Mouse (Mus musculus) macrophage (primary cell): ENCODE measurements around the gene Riox1. TPM values are rescaled to one million over a fixed set of nuclear protein-coding genes. Genes with fewer than 3 reads are reported as not detected.

ENCODE experiments used
- H3K27ac ChIP-seq: fragments of 350-480 bp; formaldehyde crosslinking; 2 replicates; pipeline ENCODE4 v1.9.0; 2021
- H3K36me3 ChIP-seq: fragments of 350-480 bp; formaldehyde crosslinking; 2 replicates; pipeline ENCODE4 v1.9.0; 2021; ENCODE audit errors: inconsistent target
- H3K4me3 ChIP-seq: fragments of 350-480 bp; formaldehyde crosslinking; 2 replicates; pipeline ENCODE4 v1.9.0; 2021; ENCODE audit errors: inconsistent target
- H3K79me2 ChIP-seq: fragments of 350-480 bp; formaldehyde crosslinking; 2 replicates; pipeline ENCODE4 v1.9.0; 2021; ENCODE audit errors: inconsistent target
- WGBS: methylation state at CpG from one replicate; pipeline ENCODE4 v1.1.7; 2026; ENCODE audit warnings: inconsistent platforms; ENCODE audit not compliant: missing documents; 5-methylcytosine and 5-hydroxymethylcytosine counted together
- polyA plus RNA-seq: library from polyadenylated mRNA; stranded (reverse); fragments of 250-400 nt; gene quantifications from 3 replicates; pipeline ENCODE4 v1.2.4, GENCODE M21; 2018; ENCODE audit warnings: inconsistent platforms
- total RNA-seq, 78 experiments: library from RNA; depleted of rRNA; stranded (reverse); fragments of 250-400 nt; gene quantifications; 1 replicate in 9 of 78; 2 replicates in 24 of 78; 3 replicates in 43 of 78; 4 replicates in 2 of 78; pipeline ENCODE4 v1.2.4; 2018; ENCODE audit warnings: inconsistent platforms in 56 of 78

The Riox1 gene
- 1 to 10 TPM in 24 of 26 experiments, under 1 TPM in 2; 0.74 to 8.4 (median 2.9) TPM for total RNA-seq (2018; cell fraction: chromatin; rRNA removed)
- 10 to 100 TPM in 5 of 26 experiments, 1 to 10 TPM in 21; 3.9 to 13.8 (median 7.9) TPM for total RNA-seq (2018; cell fraction: cytosol; rRNA removed)
- total RNA-seq (2018; cell fraction: nucleus; rRNA removed): 10 to 100 TPM in 4 of 26 experiments, 1 to 10 TPM in 22; 3.1 to 15.2 (median 6.0) TPM
- polyA plus RNA-seq: 3.4 to 15.2 TPM (median 7.3 TPM) in 3 replicates

GRCm38 (mm10) chr12:83950493-83950839, at the start of gene Riox1:
Riox1 (plus strand) TSS chr12:83950608.
- Histone ChIP-seq H3K27ac (peak within 1 kb of the TSS; percentile 88), H3K36me3 (no peaks in the 10 kb centered on the region), H3K79me2 (peaks cover 40% of the 10 kb centered on the region), H3K4me3 (peak within 1 kb of the TSS; percentile 52)
- under 1% methylated on average over 21 of the region's 37 CpGs for WGBS

DNA sequence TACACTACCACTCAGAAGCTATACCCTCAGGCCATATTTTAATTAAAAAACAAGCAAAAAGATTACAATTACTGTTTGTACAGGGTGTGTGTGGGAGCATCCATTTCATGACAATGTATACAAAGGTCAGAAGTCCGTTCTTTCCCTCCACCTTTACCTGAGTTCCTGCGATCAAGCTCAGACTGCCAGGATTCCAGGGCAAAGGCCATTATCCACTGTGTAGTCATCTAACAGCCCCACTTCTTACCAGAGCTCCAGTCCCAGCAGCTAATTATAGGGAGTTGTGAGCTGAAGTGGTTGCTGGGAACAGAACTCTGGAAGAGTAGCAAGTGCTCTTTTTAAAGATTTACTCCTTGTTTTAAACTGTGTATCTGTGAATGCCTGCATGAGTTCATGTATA, 40.0 kb upstream of the Riox1 start:
- H3K27ac ChIP-seq: no peak overlapping the region
- H3K4me3 ChIP-seq: no peak overlapping the region
- H3K79me2 ChIP-seq: peaks cover 100% of the 10 kb centered on the region
- 86% methylated on average over 2 of the region's 2 CpGs for WGBS
- H3K36me3 ChIP-seq: no peaks in the 10 kb centered on the region

GRCm38 (mm10) chr12:83914202-83914740, 36.1 kb upstream of the Riox1 start:
- no peaks in the 10 kb centered on the region for H3K36me3 ChIP-seq
- H3K79me2 ChIP-seq: peaks cover 100% of the 10 kb centered on the region
- WGBS: 84% methylated on average over 4 of the region's 4 CpGs
- H3K27ac ChIP-seq: no peak overlapping the region
- no peak overlapping the region for H3K4me3 ChIP-seq

DNA sequence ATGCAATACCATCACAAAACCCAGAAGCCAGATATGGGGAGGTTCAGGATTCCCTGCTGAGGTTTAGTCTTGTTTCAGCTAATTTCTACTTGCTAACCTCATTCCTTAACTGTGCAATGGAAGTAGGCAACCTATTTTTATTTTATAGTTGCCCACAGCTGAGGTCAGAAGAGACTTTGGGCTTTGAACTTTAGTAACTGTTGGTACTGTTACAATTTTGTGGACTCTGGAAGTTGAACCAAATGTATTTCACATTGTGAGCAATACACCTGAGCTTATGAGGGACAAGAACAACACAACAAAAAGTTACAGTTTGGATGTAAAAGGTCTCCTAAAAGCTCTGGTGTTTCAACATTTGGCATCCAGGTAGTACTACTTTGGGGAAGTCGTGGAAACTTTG, 35.6 kb upstream of the Riox1 start:
- peaks cover 100% of the 10 kb centered on the region for H3K79me2 ChIP-seq
- WGBS: 53% methylated on average over 1 of the region's 1 CpGs
- no peaks in the 10 kb centered on the region for H3K36me3 ChIP-seq
- H3K4me3 ChIP-seq: no peak overlapping the region
- H3K27ac ChIP-seq: no peak overlapping the region

DNA sequence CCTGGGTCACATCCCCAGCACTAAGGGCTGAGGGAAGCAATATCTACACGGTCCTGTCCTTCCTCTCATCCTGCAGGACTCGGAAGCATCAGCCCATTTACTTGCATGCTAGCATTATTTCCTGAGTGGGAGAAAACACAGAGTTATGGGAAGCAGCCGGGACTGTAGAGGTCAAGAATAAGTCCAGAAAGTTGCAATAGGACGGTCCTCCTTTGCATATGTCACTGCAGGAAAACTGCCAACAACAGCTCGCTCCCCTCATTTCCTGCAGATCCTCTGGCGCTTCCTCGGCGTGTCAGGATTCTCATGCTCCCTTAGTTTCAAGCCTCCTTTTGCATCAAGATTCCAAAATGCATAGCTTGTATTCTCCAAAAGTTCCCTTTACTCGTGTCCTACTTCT, 33.5 kb upstream of the Riox1 start:
- no peak overlapping the region for H3K27ac ChIP-seq
- H3K79me2 ChIP-seq: peaks cover 95% of the 10 kb centered on the region
- no peaks in the 10 kb centered on the region for H3K36me3 ChIP-seq
- no peak overlapping the region for H3K4me3 ChIP-seq
- 91% methylated on average over 9 of the region's 9 CpGs for WGBS

DNA sequence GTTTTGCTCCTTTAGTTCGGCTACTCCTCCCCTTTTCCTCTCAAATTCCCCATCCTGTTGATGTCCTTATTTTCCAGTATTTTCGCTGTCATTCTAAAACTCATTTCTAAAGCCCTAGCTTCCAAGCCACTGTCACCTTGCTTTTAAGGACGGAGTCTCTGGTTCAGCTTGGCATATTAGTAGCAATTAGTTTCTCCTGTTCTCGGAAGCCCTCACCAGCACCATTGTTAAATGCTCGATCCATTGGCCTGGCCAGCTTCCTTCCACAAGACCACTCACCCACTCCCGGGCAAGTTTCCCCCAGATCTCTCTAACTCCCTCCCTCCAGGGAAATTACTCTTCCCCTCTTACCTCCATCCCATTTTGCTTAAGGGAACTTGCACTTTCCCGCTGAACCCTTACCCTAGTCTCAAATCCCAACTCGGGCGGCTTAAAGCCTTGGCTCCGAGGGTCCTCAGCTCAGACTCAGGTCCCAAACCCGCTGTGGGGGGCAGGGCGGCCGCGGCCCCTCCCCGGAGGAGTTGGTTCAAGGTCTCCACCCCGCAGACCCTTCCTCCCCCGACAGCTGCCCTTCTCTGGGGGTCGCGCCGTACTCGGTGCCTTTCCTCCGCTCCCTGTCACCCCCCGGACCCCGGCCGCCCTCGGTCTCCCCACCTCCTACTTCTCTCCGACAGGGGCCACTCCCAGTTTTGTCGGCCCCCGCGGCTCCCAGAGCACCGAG, 29.5 kb upstream of the Riox1 start:
- WGBS: 8% methylated on average over 31 of the region's 31 CpGs
- H3K79me2 ChIP-seq: peaks cover 55% of the 10 kb centered on the region
- H3K4me3 ChIP-seq: peak overlapping the region; percentile 67
- peak overlapping the region; percentile 12; the same call in 1 of the 2 replicates for H3K27ac ChIP-seq
- H3K36me3 ChIP-seq: no peaks in the 10 kb centered on the region

DNA sequence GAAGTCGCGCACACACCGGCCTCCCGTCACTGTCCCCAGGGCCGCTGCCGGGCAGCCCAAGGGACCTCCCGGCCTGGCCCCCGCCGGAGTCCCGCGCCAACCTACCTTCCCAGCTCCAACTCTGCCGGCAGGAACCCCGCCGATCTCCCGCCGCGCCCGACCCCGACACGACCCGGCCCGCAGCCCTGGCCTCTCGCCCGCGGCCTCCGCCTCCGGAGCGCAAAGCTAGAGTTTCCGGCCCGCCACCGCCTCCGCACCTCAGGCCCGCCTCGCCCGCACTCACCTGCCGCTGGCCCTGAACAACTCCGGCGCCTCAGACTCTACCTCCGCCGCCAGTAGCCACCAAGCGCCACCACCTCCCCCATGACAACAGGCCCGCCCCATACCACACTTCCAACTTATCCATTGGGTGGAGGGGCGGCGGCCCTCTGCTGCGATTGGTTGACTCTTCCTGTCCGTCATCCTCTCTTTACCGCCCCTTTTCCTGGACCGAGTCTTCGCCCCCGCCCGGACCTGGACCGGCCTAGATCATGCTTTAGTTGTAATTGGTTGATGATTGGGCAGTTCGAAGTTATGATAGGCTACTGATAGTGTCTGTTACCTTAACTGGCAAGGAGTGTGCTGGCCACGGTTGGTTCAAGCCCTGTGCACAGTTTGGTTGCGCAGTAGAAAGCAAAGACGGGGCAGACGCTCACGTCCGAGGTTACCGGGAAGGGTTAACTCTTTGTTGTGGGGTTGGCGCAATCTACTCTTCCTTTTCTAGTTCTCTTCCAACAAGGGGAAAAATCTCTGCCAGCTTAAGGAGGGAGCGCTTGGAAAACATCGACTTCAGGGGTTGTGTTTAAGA, 28.6 kb upstream of the Riox1 start, which contains the start of gene Numb:
Gene Numb (minus strand): TSS at position 400 of the 847 bp plus-strand sequence.
- 1% methylated on average over 46 of the region's 63 CpGs for WGBS
- peak within 1 kb of the TSS; percentile 58 for H3K27ac ChIP-seq
- H3K36me3 ChIP-seq: no peaks in the 10 kb centered on the region

DNA sequence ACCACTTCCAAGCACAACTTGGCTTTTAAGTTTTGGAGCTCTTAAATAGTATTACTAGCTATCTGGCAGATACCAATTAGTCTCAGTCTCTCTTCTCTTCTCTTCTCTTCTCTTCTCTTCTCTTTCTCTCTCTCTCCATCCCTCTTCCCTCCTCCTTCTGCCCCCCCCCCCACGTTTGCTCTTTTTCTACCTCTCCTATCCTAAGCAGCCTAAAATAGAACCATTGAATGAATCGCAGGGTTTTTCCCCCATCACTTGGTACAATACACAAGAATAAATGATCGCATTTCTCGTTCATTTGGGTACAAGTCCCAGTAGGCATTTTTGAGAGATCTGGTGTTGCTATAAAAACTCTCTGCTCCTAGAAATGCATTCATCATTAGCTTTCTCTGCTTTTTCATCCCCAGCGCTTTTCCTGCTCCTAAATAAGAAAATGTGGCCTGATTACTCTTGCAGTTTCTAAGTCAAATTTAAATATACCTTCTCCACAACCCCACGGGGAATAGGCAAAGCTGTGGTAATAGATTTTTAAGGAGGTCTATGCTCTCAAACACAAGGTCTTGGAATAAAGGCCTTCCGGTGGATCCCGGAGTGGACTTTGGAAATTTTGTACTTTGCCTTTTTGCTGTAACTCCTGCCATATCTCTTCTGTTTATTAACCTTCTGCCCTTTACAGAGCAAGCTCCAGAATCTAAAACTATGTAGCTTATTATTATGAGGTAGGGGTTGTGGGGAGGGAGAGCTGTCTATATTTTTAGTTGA, 27.5 kb upstream of the Riox1 start:
- Histone ChIP-seq H3K27ac (peak overlapping the region; percentile 58), H3K36me3 (no peaks in the 10 kb centered on the region), H3K79me2 (peaks cover 35% of the 10 kb centered on the region), H3K4me3 (peak overlapping the region; percentile 67)
- 67% methylated on average over 8 of the region's 8 CpGs for WGBS

More for the DNA sequence above, 28.6 kb upstream of the Riox1 start, which contains the start of gene Numb:
- Histone ChIP-seq H3K4me3 (peak within 1 kb of the TSS; percentile 67), H3K79me2 (peaks cover 46% of the 10 kb centered on the region)

DNA sequence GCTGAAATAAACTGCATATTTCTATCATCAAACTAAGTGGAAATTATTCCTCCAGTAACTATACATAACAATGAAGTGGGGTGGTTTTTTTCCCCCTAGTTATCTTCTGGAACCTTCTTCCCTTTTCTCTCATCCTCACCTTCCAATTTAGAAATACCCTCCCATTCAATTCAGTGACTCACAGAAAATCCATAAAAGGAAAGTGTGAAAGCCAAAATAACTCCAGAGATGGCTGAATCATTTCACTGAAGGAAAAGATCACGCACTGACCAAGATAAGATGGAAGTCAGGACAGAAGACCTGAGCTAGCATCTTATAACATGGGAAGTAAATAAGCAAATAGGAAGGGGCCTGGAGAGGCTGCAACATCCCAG, 26.9 kb upstream of the Riox1 start:
- 65% methylated on average over 1 of the region's 1 CpGs for WGBS
- no peak overlapping the region for H3K27ac ChIP-seq
- no peak overlapping the region for H3K4me3 ChIP-seq
- peaks cover 29% of the 10 kb centered on the region for H3K79me2 ChIP-seq
- no peaks in the 10 kb centered on the region for H3K36me3 ChIP-seq

- Histone ChIP-seq H3K79me2 (peaks cover 20% of the 10 kb centered on the region), H3K27ac (no peak overlapping the region), H3K36me3 (no peaks in the 10 kb centered on the region), H3K4me3 (no peak overlapping the region)
- 90% methylated on average over 3 of the region's 3 CpGs for WGBS
Measured at GRCm38 (mm10) chr12:83924332-83924731, 26.1 kb upstream of the Riox1 start.

GRCm38 (mm10) chr12:83925160-83925703, 25.2 kb upstream of the Riox1 start:
- Histone ChIP-seq H3K27ac (no peak overlapping the region), H3K4me3 (no peak overlapping the region), H3K79me2 (peaks cover 11% of the 10 kb centered on the region), H3K36me3 (no peaks in the 10 kb centered on the region)
- 91% methylated on average over 7 of the region's 7 CpGs for WGBS

DNA sequence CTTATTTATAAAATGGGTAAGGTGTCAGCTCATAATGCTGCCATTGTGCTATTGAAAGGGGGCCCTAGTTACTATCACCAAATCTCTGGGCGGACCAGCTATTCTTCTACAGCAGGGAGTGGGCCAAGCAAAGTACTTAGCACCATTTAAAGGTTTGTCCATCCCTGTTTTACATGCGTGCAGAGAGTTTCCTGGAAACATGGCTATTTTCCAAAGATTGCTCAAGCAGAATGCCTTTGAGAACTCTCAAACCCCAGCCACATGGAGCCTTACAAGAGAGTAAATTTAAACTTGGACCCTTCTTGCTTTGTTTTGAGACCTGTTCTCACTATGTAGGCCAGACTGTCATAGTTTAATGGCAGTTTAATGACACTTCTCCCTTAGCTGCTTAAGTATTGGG, 24.3 kb upstream of the Riox1 start:
- WGBS: 100% methylated on average over 2 of the region's 2 CpGs
- Histone ChIP-seq H3K27ac (no peak overlapping the region), H3K36me3 (no peaks in the 10 kb centered on the region), H3K4me3 (no peak overlapping the region), H3K79me2 (peaks cover 3% of the 10 kb centered on the region)

DNA sequence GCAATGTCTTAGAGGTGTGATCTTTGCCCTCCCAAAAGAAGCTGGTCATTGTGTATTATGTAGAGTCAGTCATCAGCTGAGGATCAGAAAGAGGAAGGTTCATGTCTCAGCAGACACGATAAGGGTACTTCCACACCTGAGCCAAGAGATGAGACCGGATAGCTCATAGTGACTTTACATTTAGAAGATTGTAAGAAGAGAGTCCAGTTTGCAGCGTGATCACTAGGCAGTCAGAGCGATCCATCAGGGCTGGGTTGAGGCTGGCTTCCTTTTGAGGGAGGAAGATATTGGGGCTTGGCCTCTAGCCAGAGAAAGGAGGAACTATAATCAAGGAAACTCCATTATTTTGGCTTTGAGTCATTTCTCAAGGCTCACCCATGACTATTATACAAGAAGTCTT, 22.7 kb upstream of the Riox1 start:
- H3K27ac ChIP-seq: peak overlapping the region; percentile 61
- H3K4me3 ChIP-seq: no peak overlapping the region
- WGBS: 10% methylated on average over 4 of the region's 4 CpGs
- no peaks in the 10 kb centered on the region for H3K79me2 ChIP-seq
- H3K36me3 ChIP-seq: no peaks in the 10 kb centered on the region
